Mouse (Mus musculus) forebrain, postnatal 0 days (tissue): ENCODE results near the gene Fitm1. TPM values are rescaled to one million over a fixed set of nuclear protein-coding genes. Genes with fewer than 3 reads are reported as not detected.

Experiments used
- ATAC-seq: fragments of 200-750 bp; cut with Nextera tagmentation; 2 replicates; pipeline ENCODE4 v1.8.0; 2017; ENCODE audit warnings: mild to moderate bottlenecking, moderate library complexity
- DNase-seq: peaks from one replicate; pipeline ENCODE4 v3.0.0-alpha.2; 2015
- H3K27ac ChIP-seq: fragments of 300-500 bp; sonication (generic); 2 replicates; pipeline ENCODE4 v1.5.1; 2014; ENCODE audit warnings: low read depth, mild to moderate bottlenecking, antibody characterized with exemption, low read length, moderate library complexity, mixed read lengths
- H3K27me3 ChIP-seq: fragments of 300-500 bp; sonication (generic); 2 replicates; pipeline ENCODE4 v1.6.1; 2014; ENCODE audit warnings: mild to moderate bottlenecking, low read length, mixed read lengths; ENCODE audit not compliant: insufficient read depth
- H3K36me3 ChIP-seq: fragments of 300-500 bp; sonication (generic); 2 replicates; pipeline ENCODE4 v1.6.1; 2014; ENCODE audit warnings: mild to moderate bottlenecking, moderate library complexity; ENCODE audit not compliant: insufficient read depth
- H3K4me1 ChIP-seq: fragments of 300-500 bp; sonication (generic); 2 replicates; pipeline ENCODE4 v1.6.1; 2014; ENCODE audit warnings: antibody characterized with exemption; ENCODE audit not compliant: insufficient read depth
- H3K4me2 ChIP-seq: fragments of 300-500 bp; sonication (generic); 2 replicates; pipeline ENCODE4 v1.6.1; 2014; ENCODE audit warnings: low read depth, mild to moderate bottlenecking, moderate library complexity
- H3K4me3 ChIP-seq: fragments of 300-500 bp; sonication (generic); 2 replicates; pipeline ENCODE4 v1.5.1; 2014; ENCODE audit warnings: low read depth, low read length, mixed read lengths
- H3K9ac ChIP-seq: fragments of 300-500 bp; sonication (generic); 2 replicates; pipeline ENCODE4 v1.6.1; 2014; ENCODE audit warnings: mild to moderate bottlenecking
- H3K9me3 ChIP-seq: fragments of 300-500 bp; sonication (generic); 2 replicates; pipeline ENCODE4 v1.6.1; 2016; ENCODE audit warnings: low read length
- CTCF ChIP-seq: sonication (generic); IDR thresholded peaks from 2 replicates; pipeline ENCODE4 v1.5.1; 2016; ENCODE audit warnings: antibody characterized with exemption, control low read depth, low read depth
- WGBS: fragments of 180-500 bp; shearing (Covaris S2); extraction: QIAGEN DNeasy Blood & Tissue Kit; methylation state at CpG from one replicate; pipeline ENCODE4 v1.1.7; 2014; 5-methylcytosine and 5-hydroxymethylcytosine counted together
- polyA plus RNA-seq: library from polyadenylated mRNA; unstranded; fragments of >200 nt; fragmentation: Nextera tagmentation; extraction: Ambion mirVana; gene quantifications from 2 replicates; pipeline ENCODE4 v1.2.1, GENCODE M21; 2015
- total RNA-seq: library from RNA; depleted of rRNA; stranded (reverse); fragments of >200 nt; gene quantifications from 2 replicates; pipeline ENCODE4 v1.2.3, GENCODE M21; 2014

Fitm1 gene
- total and polyA plus RNA-seq, 2 experiments from 2014 or later, result 0.22 TPM; not detected in 1

- Histone ChIP-seq H3K36me3 (peaks cover 11% of the 10 kb centered on the region; the same call in 1 of the 2 replicates), H3K27ac (no peak overlapping the region), H3K27me3 (no peaks in the 10 kb centered on the region), H3K4me3 (no peak overlapping the region), H3K4me2 (no peak overlapping the region), H3K9me3 (no peaks in the 10 kb centered on the region), H3K4me1 (peaks cover 11% of the 10 kb centered on the region), H3K9ac (no peak overlapping the region)
- ATAC-seq (no peak), DNase-seq (no peak)
- no peak for TF ChIP-seq CTCF
- 95% methylated on average over 12 of the region's 12 CpGs for WGBS
Measured at GRCm38 (mm10) chr14:55542268-55542667, 33.1 kb upstream of the Fitm1 start.

DNA sequence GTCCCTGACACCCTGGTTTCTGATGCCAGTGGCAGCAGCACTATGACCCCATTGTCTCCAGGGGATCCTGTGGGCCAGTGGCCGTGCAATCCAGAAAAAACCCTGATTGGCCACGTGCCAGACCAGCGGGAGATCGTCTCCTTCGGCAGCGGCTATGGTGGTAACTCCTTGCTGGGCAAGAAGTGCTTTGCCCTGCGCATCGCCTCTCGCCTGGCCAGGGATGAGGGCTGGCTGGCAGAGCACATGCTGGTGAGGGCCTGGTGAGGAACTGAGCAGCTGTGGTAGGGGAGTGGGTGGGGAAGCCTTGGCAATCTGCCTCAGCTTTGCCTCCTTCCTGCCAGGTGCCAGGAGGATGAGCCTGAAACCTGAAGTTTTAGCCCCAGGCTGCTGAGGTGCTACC is 31.1 kb upstream of the Fitm1 start:
- Histone ChIP-seq H3K36me3 (peaks cover 27% of the 10 kb centered on the region), H3K4me1 (peaks cover 11% of the 10 kb centered on the region), H3K27me3 (no peaks in the 10 kb centered on the region), H3K9me3 (no peaks in the 10 kb centered on the region), H3K4me2 (no peak overlapping the region), H3K9ac (no peak overlapping the region), H3K27ac (no peak overlapping the region), H3K4me3 (no peak overlapping the region)
- ATAC-seq, result no peak
- WGBS, result 48% methylated on average over 9 of the region's 9 CpGs
- TF ChIP-seq CTCF, result no peak
- DNase-seq, result no peak

DNA sequence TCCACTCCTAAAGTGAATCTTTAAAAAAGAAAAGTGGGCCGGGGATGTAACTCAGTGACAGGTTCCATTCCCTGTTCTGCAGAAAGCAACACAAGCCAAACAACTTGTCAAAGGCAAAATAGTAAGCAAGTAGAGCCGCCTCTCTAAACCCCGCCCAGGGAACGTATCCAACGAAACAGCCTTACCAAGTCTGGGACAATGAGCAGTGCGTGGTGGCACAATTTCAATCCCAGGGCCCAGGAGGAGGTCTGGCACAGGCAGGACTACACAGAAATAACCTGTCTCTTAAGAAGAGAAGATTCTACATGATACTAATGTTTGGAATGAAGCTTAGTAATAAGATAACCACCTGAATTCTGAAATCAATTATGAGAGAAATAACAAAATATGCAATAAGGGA is 25.2 kb upstream of the Fitm1 start:
- H3K36me3 ChIP-seq, result peaks cover 24% of the 10 kb centered on the region
- H3K4me3 ChIP-seq, result no peak overlapping the region
- no peaks in the 10 kb centered on the region for H3K27me3 ChIP-seq
- no peak overlapping the region for H3K27ac ChIP-seq
- H3K9me3 ChIP-seq, result no peaks in the 10 kb centered on the region
- ATAC-seq (no peak), DNase-seq (no peak)
- WGBS, result 67% methylated on average over 6 of the region's 6 CpGs
- no peak overlapping the region for H3K4me2 ChIP-seq
- no peaks in the 10 kb centered on the region for H3K4me1 ChIP-seq
- H3K9ac ChIP-seq, result no peak overlapping the region
- TF ChIP-seq CTCF, result no peak

DNA sequence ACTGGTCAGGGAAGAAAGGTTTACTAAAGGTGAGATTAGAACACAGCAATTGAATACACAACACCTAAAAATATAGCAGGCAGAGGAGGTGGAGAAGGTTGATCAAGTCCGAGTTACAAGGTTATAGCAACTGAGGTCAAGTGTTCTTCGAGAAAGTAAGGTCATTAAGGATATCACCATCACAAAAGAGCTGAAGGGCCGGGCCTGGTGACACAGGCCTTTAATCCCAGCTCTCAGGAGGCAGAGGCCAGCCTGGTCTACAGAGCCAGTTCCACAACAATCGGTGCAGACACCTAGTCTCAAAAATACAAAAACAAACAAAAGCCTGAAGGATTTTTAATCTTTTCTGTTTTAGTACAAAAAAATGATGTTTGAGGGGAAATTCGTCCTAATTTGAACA is 24.1 kb upstream of the Fitm1 start:
- DNase-seq (no peak), ATAC-seq (no peak)
- WGBS, result 67% methylated on average over 5 of the region's 5 CpGs
- Histone ChIP-seq H3K9me3 (no peaks in the 10 kb centered on the region), H3K27ac (no peak overlapping the region), H3K4me2 (no peak overlapping the region), H3K27me3 (no peaks in the 10 kb centered on the region), H3K4me1 (no peaks in the 10 kb centered on the region), H3K36me3 (peaks cover 20% of the 10 kb centered on the region), H3K9ac (no peak overlapping the region), H3K4me3 (no peak overlapping the region)
- no peak for TF ChIP-seq CTCF

GRCm38 (mm10) chr14:55551794-55552193 is 23.6 kb upstream of the Fitm1 start:
- H3K36me3 ChIP-seq, result peaks cover 18% of the 10 kb centered on the region
- no peaks in the 10 kb centered on the region for H3K4me1 ChIP-seq
- ATAC-seq (no peak), DNase-seq (no peak)
- H3K9ac ChIP-seq, result no peak overlapping the region
- H3K27ac ChIP-seq, result no peak overlapping the region
- no peak overlapping the region for H3K4me3 ChIP-seq
- WGBS, result 91% methylated on average over 8 of the region's 8 CpGs
- H3K9me3 ChIP-seq, result no peaks in the 10 kb centered on the region
- H3K4me2 ChIP-seq, result no peak overlapping the region
- no peaks in the 10 kb centered on the region for H3K27me3 ChIP-seq
- TF ChIP-seq CTCF, result no peak

DNA sequence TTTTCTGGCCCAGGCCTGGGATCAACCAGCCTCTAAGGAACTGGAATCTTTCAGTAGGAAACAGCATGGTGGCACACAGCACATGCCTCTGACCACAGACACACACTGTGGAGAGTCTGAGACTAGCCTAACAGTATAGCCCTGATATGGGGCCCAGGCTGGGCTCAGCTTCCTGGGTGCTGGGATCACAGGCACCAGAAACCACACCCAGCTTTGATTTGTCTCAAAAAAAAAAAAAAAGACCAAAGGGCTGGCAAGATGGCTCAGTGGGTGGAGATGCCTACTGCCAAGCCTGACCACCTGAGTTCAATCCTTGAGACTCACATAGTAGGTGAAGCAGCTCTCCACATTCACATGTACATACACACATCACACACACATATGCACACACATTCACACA is 20.8 kb upstream of the Fitm1 start:
- no peak for TF ChIP-seq CTCF

GRCm38 (mm10) chr14:55555788-55556187 is 19.6 kb upstream of the Fitm1 start:
- Histone ChIP-seq H3K27ac (no peak overlapping the region), H3K36me3 (no peaks in the 10 kb centered on the region), H3K4me1 (no peaks in the 10 kb centered on the region), H3K27me3 (no peaks in the 10 kb centered on the region), H3K9ac (no peak overlapping the region), H3K4me2 (no peak overlapping the region), H3K4me3 (no peak overlapping the region), H3K9me3 (no peaks in the 10 kb centered on the region)
- ATAC-seq (no peak), DNase-seq (no peak)
- TF ChIP-seq CTCF, result no peak
- WGBS, result 79% methylated on average over 3 of the region's 3 CpGs

More for the DNA sequence above, 20.8 kb upstream of the Fitm1 start:
- no peaks in the 10 kb centered on the region for H3K4me1 ChIP-seq
- no peaks in the 10 kb centered on the region for H3K9me3 ChIP-seq
- DNase-seq, result no peak
- no peak overlapping the region for H3K4me2 ChIP-seq
- H3K27me3 ChIP-seq, result no peaks in the 10 kb centered on the region
- no peak overlapping the region for H3K27ac ChIP-seq
- no peak overlapping the region for H3K4me3 ChIP-seq
- no peak for ATAC-seq
- H3K36me3 ChIP-seq, result no peaks in the 10 kb centered on the region
- H3K9ac ChIP-seq, result no peak overlapping the region

GRCm38 (mm10) chr14:55557003-55557402 is 18.4 kb upstream of the Fitm1 start:
- Histone ChIP-seq H3K4me3 (no peak overlapping the region), H3K4me1 (peaks cover 9% of the 10 kb centered on the region), H3K27me3 (no peaks in the 10 kb centered on the region), H3K9ac (no peak overlapping the region), H3K27ac (no peak overlapping the region), H3K36me3 (no peaks in the 10 kb centered on the region), H3K9me3 (no peaks in the 10 kb centered on the region), H3K4me2 (no peak overlapping the region)
- TF ChIP-seq CTCF, result peak; percentile 83
- ATAC-seq, result no peak
- WGBS, result 26% methylated on average over 5 of the region's 5 CpGs
- peak; percentile 75 for DNase-seq
